Mouse (Mus musculus) olfactory bulb, adult 2 months (tissue): ENCODE measurements at regions not wholly inside any gene's neighbourhood (a gene's known extent, or its start where the extent isn't known, plus 50 kb on each side); places are given as distances from the start of the nearest gene placed in this dataset.

ENCODE experiments used
- CTCF ChIP-seq: fragments of 200-500 bp; IDR thresholded peaks from 2 replicates; pipeline ENCODE4 v1.5.1; 2012; ENCODE audit warnings: low read depth, mild to moderate bottlenecking, low read length, moderate library complexity; ENCODE audit not compliant: insufficient read depth
- POLR2A ChIP-seq: fragments of 200-500 bp; IDR thresholded peaks from 2 replicates; pipeline ENCODE4 v1.6.1; 2012; ENCODE audit warnings: mild to moderate bottlenecking, low read depth, low read length, moderate library complexity; ENCODE audit not compliant: insufficient read depth

- TF ChIP-seq POLR2A = no peak
- TF ChIP-seq CTCF = no peak
Observed at GRCm38 (mm10) chr7:116915797-116916196, 411.6 kb downstream of the Nucb2 start.
